8 mouse cellular contexts compared by ENCODE assay signal in genomic region chr1:74332241-74332763, GRCm38 (mm10). TPM values are rescaled to one million over a fixed set of nuclear protein-coding genes. Genes with fewer than 3 reads are reported as not detected.
DNase-seq lines count a peak whose midpoint lies in the region; ATAC-seq lines count a peak whose summit lies in the region.

No protein-coding gene starts in this region.

- peak; percentile 98 for DNase-seq in CD4-positive, CD25-positive, alpha-beta regulatory T cell, adult 2 months (ENCODE audit: low read depth, low spot score)
- peak; percentile 59 for DNase-seq in fat pad, adult 2 months (ENCODE audit: extremely low read depth, low read depth, low spot score)
- peak; percentile 98 for DNase-seq in kidney, postnatal 10 days
- peak; percentile 89 to 91 for DNase-seq in natural killer cell, adult 2 months (ENCODE audit: low spot score in 2 of 2)

- ATAC-seq in heart, embryonic 13.5 days (ENCODE audit: extremely low read depth, insufficient number of reproducible peaks, low FRiP score, low TSS enrichment) = peak; percentile 94
- peak; percentile 95 for ATAC-seq in liver, embryonic 12.5 days
- ATAC-seq in stomach, embryonic 15.5 days (ENCODE audit: insufficient read depth, low FRiP score, low read depth) = peak; percentile 93

- WGBS in heart, embryonic 13.5 days = 0% methylated on average over 36 of the region's 36 CpGs
- WGBS in liver, embryonic 12.5 days (ENCODE audit: insufficient replicate concordance) = under 1% methylated on average over 36 of the region's 36 CpGs
- under 1% methylated on average over 36 of the region's 36 CpGs for WGBS in stomach, embryonic 15.5 days

- peak overlapping the region; percentile 93 for H3K4me2 ChIP-seq in heart, embryonic 13.5 days
- peak overlapping the region; percentile 93 for H3K4me2 ChIP-seq in liver, embryonic 12.5 days
- H3K4me2 ChIP-seq in stomach, embryonic 15.5 days = peak overlapping the region; percentile 80

- no peaks in the 10 kb centered on the region for H3K9me3 ChIP-seq in heart, embryonic 13.5 days
- H3K9me3 ChIP-seq in liver, embryonic 12.5 days (replicated peaks) = 0 out of 2 replicates have a peak, but pooled peaks cover 3% of the 10 kb centered on the region
- H3K9me3 ChIP-seq in stomach, embryonic 15.5 days = no peaks in the 10 kb centered on the region

- peak overlapping the region; percentile 84 for H3K9ac ChIP-seq in heart, embryonic 13.5 days
- H3K9ac ChIP-seq in liver, embryonic 12.5 days = peak overlapping the region; percentile 68
- H3K9ac ChIP-seq in stomach, embryonic 15.5 days = peak overlapping the region; percentile 42

- peaks cover 22% of the 10 kb centered on the region for H3K4me1 ChIP-seq in brown adipose tissue, adult 24 weeks (ENCODE audit: control insufficient read depth, insufficient read depth, insufficient read length, low read length)
- H3K4me1 ChIP-seq in heart, embryonic 13.5 days = peaks cover 60% of the 10 kb centered on the region
- peaks cover 39% of the 10 kb centered on the region for H3K4me1 ChIP-seq in liver, embryonic 12.5 days
- H3K4me1 ChIP-seq in stomach, embryonic 15.5 days = peaks cover 23% of the 10 kb centered on the region

- peak overlapping the region; percentile 70 for H3K27ac ChIP-seq in brown adipose tissue, adult 24 weeks (replicated peaks; ENCODE audit: low read depth, low read length)
- peak overlapping the region; percentile 80 for H3K27ac ChIP-seq in heart, embryonic 13.5 days (replicated peaks)
- peak overlapping the region; percentile 58; the same call in 1 of the 2 replicates for H3K27ac ChIP-seq in liver, embryonic 12.5 days
- peak overlapping the region; percentile 86 for H3K27ac ChIP-seq in stomach, embryonic 15.5 days

- H3K4me3 ChIP-seq in brown adipose tissue, adult 24 weeks (ENCODE audit: insufficient read depth, low read depth, low read length) = peak overlapping the region; percentile 64
- H3K4me3 ChIP-seq in heart, embryonic 13.5 days = peak overlapping the region; percentile 64
- peak overlapping the region; percentile 60 for H3K4me3 ChIP-seq in liver, embryonic 12.5 days
- peak overlapping the region; percentile 56 for H3K4me3 ChIP-seq in stomach, embryonic 15.5 days (replicated peaks)

- H3K27me3 ChIP-seq in heart, embryonic 13.5 days (replicated peaks) = no peaks in the 10 kb centered on the region
- H3K27me3 ChIP-seq in liver, embryonic 12.5 days (replicated peaks) = peaks cover 13% of the 10 kb centered on the region
- H3K27me3 ChIP-seq in stomach, embryonic 15.5 days (replicated peaks) = no peaks in the 10 kb centered on the region

- H3K36me3 ChIP-seq in heart, embryonic 13.5 days = peaks cover 16% of the 10 kb centered on the region
- H3K36me3 ChIP-seq in liver, embryonic 12.5 days = no peaks in the 10 kb centered on the region
- no peaks in the 10 kb centered on the region for H3K36me3 ChIP-seq in stomach, embryonic 15.5 days

RNA-seq across cellular contexts. Expression of gene Tmbim1, which starts 26.9 kb away (rescaled TPM):
- 34.6 and 41.7 TPM in 2 replicates for polyA plus RNA-seq in brown adipose tissue, adult 24 weeks (2012; ENCODE audit: insufficient read depth, insufficient read length, missing spikeins)
- polyA plus RNA-seq in heart, embryonic 13.5 days (2015; fragmentation: Nextera tagmentation; extraction: Ambion mirVana) = 42.0 and 42.7 TPM in 2 replicates
- 17.5 and 18.6 TPM in 2 replicates for polyA plus RNA-seq in liver, embryonic 12.5 days (2016; fragmentation: Nextera tagmentation; extraction: Ambion mirVana)
- polyA plus RNA-seq in stomach, embryonic 15.5 days (2015; fragmentation: Nextera tagmentation; extraction: Ambion mirVana) = 68.3 and 73.4 TPM in 2 replicates

RNA-seq across cellular contexts. Expression of gene Catip, which starts 29.6 kb away (rescaled TPM):
- not detected in 2 replicates for polyA plus RNA-seq in brown adipose tissue, adult 24 weeks (2012; ENCODE audit: insufficient read depth, insufficient read length, missing spikeins)
- polyA plus RNA-seq in heart, embryonic 13.5 days (2015; fragmentation: Nextera tagmentation; extraction: Ambion mirVana) = 0.33 and 0.38 TPM in 2 replicates
- polyA plus RNA-seq in liver, embryonic 12.5 days (2016; fragmentation: Nextera tagmentation; extraction: Ambion mirVana) = 0.11 and 0.14 TPM in 2 replicates
- polyA plus RNA-seq in stomach, embryonic 15.5 days (2015; fragmentation: Nextera tagmentation; extraction: Ambion mirVana) = 0.53 and 0.55 TPM in 2 replicates

RNA-seq across cellular contexts. Expression of gene Slc11a1, which starts 42.7 kb away (rescaled TPM):
- polyA plus RNA-seq in brown adipose tissue, adult 24 weeks (2012; ENCODE audit: insufficient read depth, insufficient read length, missing spikeins) = 1.5 and 5.8 TPM in 2 replicates
- polyA plus RNA-seq in heart, embryonic 13.5 days (2015; fragmentation: Nextera tagmentation; extraction: Ambion mirVana) = 2.8 and 3.1 TPM in 2 replicates
- polyA plus RNA-seq in liver, embryonic 12.5 days (2016; fragmentation: Nextera tagmentation; extraction: Ambion mirVana) = 8.6 and 9.0 TPM in 2 replicates
- polyA plus RNA-seq in stomach, embryonic 15.5 days (2015; fragmentation: Nextera tagmentation; extraction: Ambion mirVana) = 6.1 and 6.6 TPM in 2 replicates

RNA-seq across cellular contexts. Expression of gene Pnkd, which starts 47.6 kb away (rescaled TPM):
- 117 and 146 TPM in 2 replicates for polyA plus RNA-seq in brown adipose tissue, adult 24 weeks (2012; ENCODE audit: insufficient read depth, insufficient read length, missing spikeins)
- polyA plus RNA-seq in heart, embryonic 13.5 days (2015; fragmentation: Nextera tagmentation; extraction: Ambion mirVana) = 227 and 252 TPM in 2 replicates
- 45.7 and 48.7 TPM in 2 replicates for polyA plus RNA-seq in liver, embryonic 12.5 days (2016; fragmentation: Nextera tagmentation; extraction: Ambion mirVana)
- 117 and 124 TPM in 2 replicates for polyA plus RNA-seq in stomach, embryonic 15.5 days (2015; fragmentation: Nextera tagmentation; extraction: Ambion mirVana)

RNA-seq across cellular contexts. Expression of gene Aamp, which starts 47.8 kb away (rescaled TPM):
- 66.7 and 77.7 TPM in 2 replicates for polyA plus RNA-seq in brown adipose tissue, adult 24 weeks (2012; ENCODE audit: insufficient read depth, insufficient read length, missing spikeins)
- polyA plus RNA-seq in heart, embryonic 13.5 days (2015; fragmentation: Nextera tagmentation; extraction: Ambion mirVana) = 164 and 188 TPM in 2 replicates
- polyA plus RNA-seq in liver, embryonic 12.5 days (2016; fragmentation: Nextera tagmentation; extraction: Ambion mirVana) = 119 and 120 TPM in 2 replicates
- polyA plus RNA-seq in stomach, embryonic 15.5 days (2015; fragmentation: Nextera tagmentation; extraction: Ambion mirVana) = 229 and 235 TPM in 2 replicates

Comparison
In these comparisons a context has a peak if more than half of its experiments do, and no peak if none do; other contexts are left out.
1. Peak in every context shown above with its lines: DNase-seq, ATAC-seq, H3K4me3 ChIP-seq and H3K27ac ChIP-seq.